Mouse (Mus musculus) hindbrain, embryonic 10.5 days (tissue): ENCODE measurements around the gene Tnfsf9. TPM values are rescaled to one million over a fixed set of nuclear protein-coding genes. Genes with fewer than 3 reads are reported as not detected.
"Not testable (repeated sequence)": the region's sequence is repeated elsewhere in the genome, so short reads cannot be mapped to it uniquely, and the experiment has no call there.

ENCODE experiments used
- DNase-seq: peaks from one replicate; pipeline ENCODE4 v3.0.0-alpha.2; 2017; ENCODE audit warnings: low spot score
- H3K27ac ChIP-seq: fragments of 300-500 bp; sonication (generic); 2 replicates; pipeline ENCODE4 v1.5.1; 2016; ENCODE audit warnings: mild to moderate bottlenecking, moderate library complexity
- H3K27me3 ChIP-seq: fragments of 300-500 bp; sonication (generic); 2 replicates; pipeline ENCODE4 v1.6.1; 2016; ENCODE audit warnings: mild to moderate bottlenecking; ENCODE audit not compliant: poor library complexity, insufficient read depth, severe bottlenecking
- H3K36me3 ChIP-seq: fragments of 300-500 bp; sonication (generic); 2 replicates; pipeline ENCODE4 v1.6.1; 2016; ENCODE audit warnings: mild to moderate bottlenecking, moderate library complexity
- H3K4me1 ChIP-seq: fragments of 300-500 bp; sonication (generic); replicated peaks from 2 replicates; pipeline ENCODE4 v1.6.1; 2016; ENCODE audit warnings: mild to moderate bottlenecking
- H3K4me3 ChIP-seq: fragments of 300-500 bp; sonication (generic); 2 replicates; pipeline ENCODE4 v1.5.1; 2016; ENCODE audit warnings: mild to moderate bottlenecking, moderate library complexity
- H3K9me3 ChIP-seq: fragments of 300-500 bp; sonication (generic); 2 replicates; pipeline ENCODE4 v1.6.1; 2016; ENCODE audit warnings: mild to moderate bottlenecking, moderate library complexity
- WGBS: fragments of 180-500 bp; shearing (Covaris S2); methylation state at CpG from one replicate; pipeline ENCODE4 v1.1.7; 2016; 5-methylcytosine and 5-hydroxymethylcytosine counted together
- polyA plus RNA-seq: library from polyadenylated mRNA; unstranded; fragments of >200 nt; fragmentation: Nextera tagmentation; extraction: Ambion mirVana; gene quantifications from 2 replicates; pipeline ENCODE4 v1.2.1, GENCODE M21; 2016

Tnfsf9 gene
- polyA plus RNA-seq, 1 experiment from 2014 or later: 9.8 TPM

DNA sequence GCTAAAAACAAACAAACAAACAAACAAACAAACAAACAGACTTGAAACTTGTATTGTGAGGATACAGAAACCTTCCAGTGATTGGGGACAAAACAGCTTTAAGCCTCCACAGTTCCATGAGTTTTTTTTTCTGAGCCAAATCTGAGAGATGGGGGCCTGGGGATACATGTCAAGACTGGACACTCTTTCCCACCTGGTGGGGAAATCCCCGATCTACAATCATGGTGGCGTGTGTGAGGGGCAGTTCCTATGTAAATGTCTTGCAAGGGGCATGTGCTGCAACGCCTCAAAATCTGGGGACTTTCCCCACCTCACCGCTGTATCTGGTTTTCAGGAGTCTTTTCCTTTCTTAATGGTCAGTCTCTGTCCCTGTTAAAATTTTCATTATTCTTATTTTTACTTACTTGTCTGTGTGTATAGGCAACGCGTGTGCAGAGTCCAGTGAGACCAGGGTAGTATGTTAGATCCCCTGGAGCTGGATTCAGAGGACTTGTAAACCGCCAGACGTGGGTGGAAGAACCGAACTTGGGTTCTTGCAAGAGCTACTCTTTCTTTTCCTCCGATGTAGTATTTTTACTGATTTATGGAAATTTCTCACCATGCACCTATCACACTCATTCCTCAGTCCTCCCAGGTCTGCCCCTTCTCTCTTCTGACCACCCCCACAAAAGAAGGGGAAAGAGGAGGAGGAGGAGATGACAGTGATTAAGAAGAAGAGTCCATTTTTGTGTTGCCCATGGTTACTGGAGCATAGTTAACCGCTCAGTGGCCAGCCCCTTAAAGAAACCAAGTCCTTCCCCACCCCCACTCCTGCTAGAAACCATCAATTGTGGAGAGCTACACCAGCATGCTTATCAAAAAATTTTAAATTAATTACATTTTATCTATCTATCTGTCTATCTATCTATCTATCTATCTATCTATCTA is 18.3 kb downstream of the Tnfsf9 start:
- H3K27me3 ChIP-seq: no peaks in the 10 kb centered on the region
- H3K9me3 ChIP-seq: no peaks in the 10 kb centered on the region
- 88% methylated on average over 11 of the region's 11 CpGs for WGBS
- no peak overlapping the region for H3K4me3 ChIP-seq
- no peak overlapping the region for H3K27ac ChIP-seq
- DNase-seq: no peak
- no peaks in the 10 kb centered on the region for H3K36me3 ChIP-seq
- peaks cover 6% of the 10 kb centered on the region for H3K4me1 ChIP-seq

DNA sequence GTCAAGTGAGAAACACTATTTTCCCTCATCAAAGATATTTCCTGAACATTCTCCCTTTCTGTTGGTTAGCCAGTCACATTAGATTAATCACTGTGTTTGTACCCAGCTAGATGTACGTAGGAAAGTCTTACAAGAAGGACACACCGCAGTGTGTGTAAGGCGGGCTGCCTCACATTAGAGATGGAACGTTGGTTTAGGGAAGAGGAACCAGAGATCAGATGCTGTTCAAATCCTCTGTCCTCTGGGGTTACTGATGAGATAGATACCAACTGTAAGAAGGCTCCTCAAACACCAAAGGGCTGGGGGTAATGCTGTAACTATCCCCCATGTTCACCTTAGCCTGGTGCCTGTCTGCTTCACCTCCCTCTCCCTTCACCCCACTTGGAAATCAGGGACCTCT is 19.7 kb downstream of the Tnfsf9 start:
- no peaks in the 10 kb centered on the region for H3K27me3 ChIP-seq
- H3K27ac ChIP-seq: no peak overlapping the region
- H3K4me1 ChIP-seq: no peaks in the 10 kb centered on the region
- no peaks in the 10 kb centered on the region for H3K36me3 ChIP-seq
- WGBS: 92% methylated on average over 4 of the region's 4 CpGs
- H3K4me3 ChIP-seq: no peak overlapping the region
- no peaks in the 10 kb centered on the region for H3K9me3 ChIP-seq
- no peak for DNase-seq

DNA sequence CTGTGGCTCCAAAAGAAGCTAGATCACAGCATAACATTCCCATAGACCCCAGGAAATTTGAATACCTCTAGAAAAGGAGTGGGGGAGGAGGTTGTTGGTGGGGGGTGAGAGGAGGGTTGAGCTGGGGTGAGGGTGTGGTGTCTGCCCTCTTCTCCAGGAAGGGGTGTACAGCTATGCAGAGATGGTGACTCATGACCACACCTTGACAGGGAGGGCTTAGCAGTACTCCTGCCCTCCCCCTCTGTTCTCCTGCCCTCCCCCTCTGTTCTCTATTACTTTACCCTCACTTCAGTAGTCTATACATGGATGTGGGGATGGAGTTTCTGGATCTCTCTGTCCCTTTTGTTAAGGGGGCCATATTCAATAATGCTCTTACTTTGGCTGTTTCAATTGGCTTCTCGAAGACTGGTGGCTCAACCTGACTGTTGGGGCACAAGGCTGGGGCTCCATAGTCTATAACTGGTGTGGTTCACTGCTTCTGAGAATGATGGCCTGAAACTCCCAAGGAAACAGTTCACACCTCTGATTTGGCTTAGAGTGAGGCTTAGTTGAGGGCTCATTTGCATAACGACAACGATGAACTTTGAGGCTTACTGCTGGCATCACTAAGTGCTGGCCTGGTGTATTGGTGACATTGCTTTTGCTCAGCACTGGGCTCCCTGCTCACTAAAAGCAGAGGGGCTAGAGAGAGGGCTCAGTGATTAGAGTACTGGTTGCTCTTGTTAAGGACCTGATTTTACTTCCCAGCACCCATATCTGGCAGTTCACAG is 20.9 kb downstream of the Tnfsf9 start:
- no peaks in the 10 kb centered on the region for H3K9me3 ChIP-seq
- H3K4me3 ChIP-seq: no peak overlapping the region
- no peak overlapping the region for H3K27ac ChIP-seq
- no peaks in the 10 kb centered on the region for H3K36me3 ChIP-seq
- H3K4me1 ChIP-seq: no peaks in the 10 kb centered on the region
- DNase-seq: no peak
- 69% methylated on average over 3 of the region's 3 CpGs for WGBS
- no peaks in the 10 kb centered on the region for H3K27me3 ChIP-seq

DNA sequence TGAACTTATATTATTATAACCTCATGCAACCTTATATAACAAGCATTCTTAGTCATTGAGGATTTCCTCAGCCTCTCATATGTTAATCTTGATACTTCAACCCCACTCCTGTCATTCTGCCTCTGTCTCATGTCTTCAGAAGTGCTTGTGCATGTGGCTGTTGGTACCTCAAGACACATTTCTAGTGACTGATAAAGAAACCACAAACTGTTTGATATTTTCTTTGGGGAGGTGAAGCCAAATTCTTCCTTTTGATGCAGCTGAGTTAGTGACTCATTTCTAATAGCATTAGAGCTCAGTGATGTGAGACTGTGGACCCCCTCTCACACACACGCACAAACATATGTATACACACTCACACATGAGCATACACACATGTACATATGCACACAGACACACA is 26.7 kb downstream of the Tnfsf9 start:
- Histone ChIP-seq H3K27ac (no peak overlapping the region), H3K4me1 (no peaks in the 10 kb centered on the region), H3K27me3 (no peaks in the 10 kb centered on the region), H3K9me3 (no peaks in the 10 kb centered on the region), H3K4me3 (no peak overlapping the region), H3K36me3 (no peaks in the 10 kb centered on the region)
- no peak for DNase-seq
- WGBS: 80% methylated on average over 1 of the region's 1 CpGs

DNA sequence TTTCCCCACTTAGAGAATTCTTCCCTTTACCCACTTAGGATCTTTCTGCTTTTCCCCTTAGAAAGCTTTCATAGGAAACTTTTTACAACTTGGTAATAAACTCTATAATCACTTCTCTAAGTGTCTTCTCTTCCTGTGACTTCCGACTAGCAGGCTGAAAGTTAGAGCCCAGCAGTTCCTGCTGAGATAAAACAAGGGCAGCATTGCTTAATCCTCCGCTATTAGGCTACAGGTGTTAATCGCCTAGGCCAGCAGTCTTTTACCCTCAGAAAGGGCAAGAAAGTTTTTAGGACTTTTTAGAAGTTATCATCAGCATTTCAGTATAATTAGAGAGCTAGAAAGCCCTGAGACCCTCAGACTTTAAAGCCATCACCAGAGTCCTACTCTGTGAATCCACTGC is 28.9 kb downstream of the Tnfsf9 start:
- H3K4me3 ChIP-seq, H3K36me3 ChIP-seq, DNase-seq, H3K27ac ChIP-seq, H3K9me3 ChIP-seq, H3K4me1 ChIP-seq, H3K27me3 ChIP-seq: not testable (repeated sequence)
- 24% methylated on average over 3 of the region's 3 CpGs for WGBS

DNA sequence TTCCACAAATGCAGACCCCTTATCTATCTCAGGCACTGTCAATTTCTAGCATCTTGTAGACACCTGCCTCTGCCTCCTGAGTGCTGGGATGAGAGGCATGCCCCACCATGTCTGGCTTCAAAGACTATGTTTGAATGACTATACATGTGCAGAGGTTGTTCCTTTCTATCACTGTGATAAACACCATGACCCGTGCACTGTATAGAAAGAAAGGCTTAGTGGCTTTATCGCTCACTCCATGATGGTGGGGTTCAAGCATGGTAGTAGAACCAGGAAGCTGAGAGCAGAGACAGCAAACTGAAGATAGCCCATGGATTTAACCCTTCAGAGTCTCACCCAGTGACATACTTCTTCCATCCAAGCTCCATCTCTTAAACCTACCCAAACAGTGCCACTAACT is 29.6 kb downstream of the Tnfsf9 start:
- H3K4me3 ChIP-seq: no peak overlapping the region
- no peaks in the 10 kb centered on the region for H3K27me3 ChIP-seq
- no peaks in the 10 kb centered on the region for H3K36me3 ChIP-seq
- 88% methylated on average over 2 of the region's 2 CpGs for WGBS
- H3K9me3 ChIP-seq: no peaks in the 10 kb centered on the region
- no peaks in the 10 kb centered on the region for H3K4me1 ChIP-seq
- H3K27ac ChIP-seq: no peak overlapping the region
- no peak for DNase-seq

DNA sequence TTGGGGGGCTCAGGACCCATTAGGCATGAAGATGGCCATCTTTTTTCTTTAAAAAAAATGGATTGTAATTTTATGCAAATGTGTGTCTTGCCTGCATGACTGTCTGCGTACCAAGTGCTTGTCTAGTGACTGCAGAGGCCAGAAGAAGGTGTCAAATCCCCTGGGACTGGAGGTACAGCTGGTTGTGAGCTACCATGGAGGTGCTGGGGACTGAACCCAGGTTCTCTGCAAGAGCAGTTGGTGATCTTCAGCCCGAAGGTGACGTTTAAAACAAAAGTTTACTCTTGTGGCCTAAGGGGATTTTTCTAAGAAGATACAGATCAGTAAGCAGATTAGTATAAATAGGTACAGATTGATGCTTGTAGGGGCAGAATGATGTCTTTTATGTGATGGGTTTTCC is 30.5 kb downstream of the Tnfsf9 start:
- H3K36me3 ChIP-seq: no peaks in the 10 kb centered on the region
- H3K9me3 ChIP-seq: no peaks in the 10 kb centered on the region
- no peak overlapping the region for H3K27ac ChIP-seq
- H3K4me1 ChIP-seq: no peaks in the 10 kb centered on the region
- no peaks in the 10 kb centered on the region for H3K27me3 ChIP-seq
- no peak for DNase-seq
- no peak overlapping the region for H3K4me3 ChIP-seq
- WGBS: 81% methylated on average over 3 of the region's 3 CpGs

DNA sequence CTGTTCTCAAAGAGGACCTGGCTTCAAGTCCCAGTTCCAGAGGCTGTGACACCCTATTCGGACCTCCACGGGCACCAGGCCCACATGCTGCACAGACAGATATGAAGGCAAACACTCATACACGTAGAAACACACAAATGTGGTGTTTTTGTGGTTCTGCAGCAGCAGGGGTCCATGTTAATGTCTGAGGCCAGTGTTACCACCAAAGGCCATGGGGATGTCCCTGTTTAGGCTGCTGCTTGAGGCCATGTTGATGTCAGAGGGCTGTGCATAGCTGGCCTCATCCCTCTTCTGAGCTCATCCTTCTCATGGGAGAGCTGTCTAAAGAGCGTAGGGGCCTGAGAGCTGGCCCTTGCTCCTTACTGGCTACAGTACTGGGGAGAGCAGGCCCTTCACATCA is 33.6 kb downstream of the Tnfsf9 start:
- Histone ChIP-seq H3K27me3 (no peaks in the 10 kb centered on the region), H3K4me1 (no peaks in the 10 kb centered on the region), H3K27ac (no peak overlapping the region), H3K36me3 (no peaks in the 10 kb centered on the region), H3K4me3 (no peak overlapping the region), H3K9me3 (no peaks in the 10 kb centered on the region)
- DNase-seq: no peak
- WGBS: 87% methylated on average over 4 of the region's 4 CpGs

DNA sequence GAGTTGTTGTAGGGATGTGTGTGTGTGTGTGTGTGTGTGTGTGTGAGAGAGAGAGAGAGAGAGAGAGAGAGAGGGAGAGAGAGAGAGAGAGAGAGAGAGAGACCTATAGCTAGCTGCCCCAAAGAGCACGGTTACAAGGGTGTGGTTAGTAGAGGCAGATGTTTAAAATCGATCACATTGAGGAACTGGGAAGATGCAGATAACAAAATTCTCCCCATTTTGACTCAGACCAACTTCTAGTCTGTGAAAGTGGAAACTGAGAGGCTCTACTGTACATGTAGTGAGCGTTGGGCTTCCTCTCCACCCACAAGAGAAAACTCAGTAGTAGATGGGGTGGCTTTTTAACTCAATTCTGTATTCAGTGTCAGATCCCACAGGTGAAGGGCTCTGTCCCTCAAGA is 34.6 kb downstream of the Tnfsf9 start:
- no peak for DNase-seq
- Histone ChIP-seq H3K4me1 (no peaks in the 10 kb centered on the region), H3K36me3 (no peaks in the 10 kb centered on the region), H3K27me3 (no peaks in the 10 kb centered on the region), H3K4me3 (no peak overlapping the region), H3K27ac (no peak overlapping the region), H3K9me3 (no peaks in the 10 kb centered on the region)
- WGBS: 86% methylated on average over 3 of the region's 3 CpGs

DNA sequence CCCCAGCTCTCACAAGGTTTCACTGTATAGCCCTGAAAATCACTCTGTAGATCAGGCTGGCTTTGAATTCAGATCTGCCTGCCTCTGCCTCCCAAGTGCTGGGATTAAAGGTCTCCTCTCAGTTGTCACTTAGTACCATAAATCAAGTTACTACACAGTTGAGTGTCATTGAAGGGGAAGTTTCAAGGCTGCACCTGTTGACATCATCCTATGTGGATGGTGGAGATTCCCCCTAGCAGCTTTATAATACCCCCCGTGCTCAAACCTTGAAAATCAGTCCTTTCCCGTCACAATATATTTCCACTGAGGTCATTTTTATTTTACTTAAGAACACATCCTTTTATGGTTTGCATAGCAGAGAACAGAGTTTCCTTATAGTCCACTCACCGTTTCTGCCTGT is 38.6 kb downstream of the Tnfsf9 start:
- no peak for DNase-seq
- Histone ChIP-seq H3K4me3 (no peak overlapping the region), H3K27me3 (peaks cover 33% of the 10 kb centered on the region), H3K36me3 (no peaks in the 10 kb centered on the region), H3K27ac (no peak overlapping the region), H3K9me3 (no peaks in the 10 kb centered on the region), H3K4me1 (no peaks in the 10 kb centered on the region)
- 92% methylated on average over 3 of the region's 3 CpGs for WGBS

DNA sequence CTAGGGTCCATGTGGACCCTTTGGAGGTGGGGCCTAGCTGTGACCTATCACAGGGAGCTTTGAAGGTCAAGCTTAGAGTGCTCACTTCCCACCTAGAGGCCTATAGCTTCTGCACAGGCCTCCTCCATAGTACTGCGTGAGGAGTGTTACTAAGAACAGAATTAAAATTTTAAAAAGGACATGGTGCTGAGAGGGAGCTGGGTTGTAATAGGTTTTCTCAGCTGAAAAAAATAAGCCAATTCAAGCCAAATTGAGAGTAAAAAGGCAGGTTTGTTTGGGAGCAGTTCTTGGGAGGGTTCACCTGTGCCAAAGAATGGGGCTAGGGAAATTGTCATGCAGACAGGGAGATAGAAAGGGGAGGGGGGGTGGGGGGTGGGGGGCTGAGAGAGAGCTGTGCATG is 40.0 kb downstream of the Tnfsf9 start:
- DNase-seq: no peak
- H3K4me3 ChIP-seq: no peak overlapping the region
- 64% methylated on average over 1 of the region's 1 CpGs for WGBS
- H3K4me1 ChIP-seq: peaks cover 11% of the 10 kb centered on the region
- no peak overlapping the region for H3K27ac ChIP-seq
- H3K36me3 ChIP-seq: no peaks in the 10 kb centered on the region
- no peaks in the 10 kb centered on the region for H3K9me3 ChIP-seq
- H3K27me3 ChIP-seq: peaks cover 47% of the 10 kb centered on the region

DNA sequence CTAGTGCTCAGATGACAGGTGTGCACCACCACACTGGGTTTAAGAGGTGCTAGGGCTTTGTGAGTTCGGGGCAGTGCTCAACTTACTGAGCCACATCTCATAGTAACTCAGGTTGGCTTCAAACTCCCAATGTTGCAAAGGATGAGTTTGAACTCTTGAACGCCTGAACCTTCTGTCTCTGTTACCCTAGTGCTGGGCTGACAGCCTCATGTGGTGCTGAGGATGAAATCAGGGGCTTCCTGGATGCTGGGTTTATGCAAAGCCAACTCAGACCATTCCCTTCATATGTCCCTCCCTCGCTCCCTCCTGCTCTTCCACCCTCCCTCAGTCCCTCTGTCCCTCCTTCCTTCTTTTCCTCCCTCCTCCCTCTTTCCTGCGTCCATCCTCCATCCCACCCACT is 43.2 kb downstream of the Tnfsf9 start:
- Histone ChIP-seq H3K27ac (no peak overlapping the region), H3K4me3 (no peak overlapping the region), H3K9me3 (peaks cover 10% of the 10 kb centered on the region), H3K36me3 (no peaks in the 10 kb centered on the region), H3K4me1 (peaks cover 11% of the 10 kb centered on the region), H3K27me3 (peaks cover 60% of the 10 kb centered on the region)
- WGBS: 63% methylated on average over 4 of the region's 4 CpGs
- no peak for DNase-seq
